Mouse (Mus musculus) liver, adult 2 months (tissue): Measurements from ENCODE around the gene Wdr89. TPM values are rescaled to one million over a fixed set of nuclear protein-coding genes. Genes with fewer than 3 reads are reported as not detected.

ENCODE experiments used
- DNase-seq: peaks from one replicate; pipeline ENCODE4 v3.0.0-alpha.2; 2011; ENCODE audit warnings: low read depth, low spot score; ENCODE audit errors: extremely low read depth
- H3K27ac ChIP-seq: fragments of 200-500 bp; replicated peaks from 2 replicates; pipeline ENCODE4 v1.5.1; 2012; ENCODE audit warnings: low read depth, mild to moderate bottlenecking, control low read depth, inconsistent platforms, low read length; ENCODE audit not compliant: insufficient read depth
- H3K27me3 ChIP-seq: fragments of 200-500 bp; 2 replicates; pipeline ENCODE4 v1.6.1; 2012; ENCODE audit warnings: mild to moderate bottlenecking, moderate library complexity, low read length, inconsistent platforms; ENCODE audit not compliant: control insufficient read depth, insufficient read depth
- H3K36me3 ChIP-seq: fragments of 200-500 bp; 2 replicates; pipeline ENCODE4 v1.6.1; 2012; ENCODE audit warnings: low read length, inconsistent platforms; ENCODE audit not compliant: control insufficient read depth, insufficient read depth
- H3K4me1 ChIP-seq: fragments of 200-500 bp; 2 replicates; pipeline ENCODE4 v1.6.1; 2011; ENCODE audit warnings: low read length; ENCODE audit not compliant: control insufficient read depth, insufficient read depth
- H3K4me3 ChIP-seq: fragments of 200-500 bp; 2 replicates; pipeline ENCODE4 v1.5.1; 2011; ENCODE audit warnings: low read depth, mild to moderate bottlenecking, control low read depth, low read length, moderate library complexity; ENCODE audit not compliant: insufficient read depth
- H3K79me2 ChIP-seq: fragments of 200-500 bp; 2 replicates; pipeline ENCODE4 v1.6.1; 2012; ENCODE audit warnings: inconsistent platforms, mild to moderate bottlenecking, low read length, moderate library complexity; ENCODE audit not compliant: control insufficient read depth, insufficient read depth
- H3K9ac ChIP-seq: fragments of 200-500 bp; 2 replicates; pipeline ENCODE4 v1.6.1; 2012; ENCODE audit warnings: low read depth, mild to moderate bottlenecking, control low read depth, inconsistent platforms, low read length
- CTCF ChIP-seq: fragments of 200-500 bp; IDR thresholded peaks from 2 replicates; pipeline ENCODE4 v1.5.1; 2011; ENCODE audit warnings: low read depth, low read length, control low read depth
- POLR2A ChIP-seq: fragments of 200-500 bp; IDR thresholded peaks from 2 replicates; pipeline ENCODE4 v1.6.1; 2011; ENCODE audit warnings: low read length, control low read depth; ENCODE audit not compliant: insufficient read depth; ENCODE audit errors: extremely low read depth
- WGBS: fragments of 180-500 bp; shearing (Covaris S2); methylation state at CpG from one replicate; pipeline ENCODE4 v1.1.7; 2018; 5-methylcytosine and 5-hydroxymethylcytosine counted together
- polyA plus RNA-seq: library from polyadenylated mRNA; depleted of rRNA; stranded (reverse); fragments of >200 nt; gene quantifications from 2 replicates; pipeline ENCODE4 v1.2.3, GENCODE M21; 2012
- total RNA-seq: library from RNA; depleted of rRNA; stranded (reverse); fragments of >200 nt; gene quantifications from 2 replicates; pipeline ENCODE4 v1.2.3, GENCODE M21; 2014

Wdr89 gene
- total and polyA plus RNA-seq, 2 experiments = 2.1 to 2.3 TPM

DNA sequence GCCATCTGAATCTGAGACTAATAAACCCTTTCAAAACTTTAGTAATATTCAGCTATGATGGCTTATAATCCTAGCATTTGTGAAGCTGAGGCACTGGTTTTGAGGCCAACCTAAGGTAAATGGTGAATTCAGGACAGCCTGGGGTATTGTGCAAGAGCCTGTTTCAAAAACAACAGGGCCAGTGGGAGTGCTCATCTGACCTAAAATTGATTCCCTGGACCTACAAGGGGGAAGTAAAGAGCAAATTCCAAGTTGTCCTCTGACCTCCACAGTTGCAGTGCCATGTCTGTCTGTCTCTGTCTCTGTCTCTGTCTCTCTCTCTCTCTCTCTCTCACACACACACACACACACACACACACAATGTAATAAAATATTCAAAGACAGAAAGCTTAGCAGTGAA lies 2.4 kb downstream of the Wdr89 start:
- peaks cover 22% of the 10 kb centered on the region for H3K4me1 ChIP-seq
- H3K4me3 ChIP-seq = no peak overlapping the region
- peak overlapping the region; percentile 99 for H3K27ac ChIP-seq
- no peak for TF ChIP-seq CTCF
- TF ChIP-seq POLR2A = no peak
- H3K79me2 ChIP-seq = peaks cover 3% of the 10 kb centered on the region; the same call in 1 of the 2 replicates
- DNase-seq = peak; percentile 99
- H3K36me3 ChIP-seq = no peaks in the 10 kb centered on the region
- H3K9ac ChIP-seq = no peak overlapping the region
- H3K27me3 ChIP-seq = no peaks in the 10 kb centered on the region

DNA sequence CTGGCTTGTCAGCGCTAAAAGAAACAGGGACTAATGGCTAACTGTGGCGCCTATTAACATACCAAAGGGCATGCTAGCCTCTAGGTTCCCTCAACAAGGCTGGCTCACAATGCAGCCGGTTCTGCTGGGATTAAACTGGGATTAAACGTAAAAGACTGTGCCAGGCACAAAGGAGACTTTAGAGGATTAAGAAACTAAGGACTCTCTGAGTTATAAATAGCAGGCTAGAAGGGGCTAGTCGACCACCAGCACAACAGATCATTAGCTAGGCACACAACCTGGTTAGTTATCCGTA lies 4.9 kb downstream of the Wdr89 start:
- Histone ChIP-seq H3K79me2 (no peaks in the 10 kb centered on the region), H3K9ac (no peak overlapping the region), H3K36me3 (no peaks in the 10 kb centered on the region), H3K4me1 (peaks cover 20% of the 10 kb centered on the region), H3K27ac (peak overlapping the region; percentile 42; the same call in 1 of the 2 replicates), H3K4me3 (no peak overlapping the region), H3K27me3 (no peaks in the 10 kb centered on the region)
- WGBS = 63% methylated on average over 6 of the region's 6 CpGs
- TF ChIP-seq CTCF (no peak), POLR2A (no peak)
- DNase-seq = peak; percentile 41

DNA sequence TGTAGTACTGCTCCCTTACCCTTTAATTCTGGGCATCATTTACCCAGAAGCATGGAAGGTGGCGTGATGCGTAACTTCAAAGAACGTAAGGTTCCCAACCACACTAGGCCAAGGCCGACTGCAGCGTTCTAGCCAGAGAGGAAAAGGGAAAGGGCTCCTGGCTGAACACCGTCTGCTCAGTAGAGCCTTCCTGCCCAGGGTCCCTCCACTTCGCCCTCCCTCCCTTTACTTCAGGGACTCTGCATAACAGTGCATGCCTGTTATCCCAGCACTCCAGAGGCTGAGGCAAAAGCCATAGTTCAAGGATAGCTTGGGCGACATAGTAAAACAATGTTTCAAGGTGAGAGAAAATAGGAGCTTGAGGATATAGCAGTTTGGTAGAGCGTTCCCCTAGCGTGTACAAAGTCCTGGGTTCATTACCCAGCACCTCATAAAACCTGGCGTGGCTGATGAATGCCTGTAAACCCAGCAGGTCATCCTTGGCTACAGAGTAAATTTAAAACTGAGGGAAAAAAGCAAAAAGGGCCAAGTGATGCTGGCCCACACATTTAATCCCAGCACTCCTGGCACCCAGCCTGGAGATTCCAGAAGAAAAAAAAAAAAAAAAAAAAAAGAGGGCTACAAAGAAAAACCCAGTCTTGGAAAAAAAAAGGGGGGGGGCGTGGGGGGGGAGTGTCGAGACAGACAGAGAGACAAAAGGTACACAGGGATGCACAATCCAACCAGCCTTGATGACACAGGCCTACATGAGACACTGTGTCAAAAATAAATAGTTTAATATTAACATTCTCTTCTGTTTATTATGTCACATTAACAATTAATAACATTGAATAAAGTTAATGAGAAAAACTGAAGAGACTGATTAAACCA lies 5.5 kb downstream of the Wdr89 start:
- no peak overlapping the region for H3K9ac ChIP-seq
- TF ChIP-seq POLR2A = no peak
- TF ChIP-seq CTCF = no peak
- peak; percentile 85 for DNase-seq
- no peaks in the 10 kb centered on the region for H3K79me2 ChIP-seq
- 51% methylated on average over 13 of the region's 13 CpGs for WGBS
- no peaks in the 10 kb centered on the region for H3K27me3 ChIP-seq
- peaks cover 20% of the 10 kb centered on the region for H3K4me1 ChIP-seq
- no peaks in the 10 kb centered on the region for H3K36me3 ChIP-seq
- H3K4me3 ChIP-seq = no peak overlapping the region
- H3K27ac ChIP-seq = peak overlapping the region; percentile 17; the same call in 1 of the 2 replicates

DNA sequence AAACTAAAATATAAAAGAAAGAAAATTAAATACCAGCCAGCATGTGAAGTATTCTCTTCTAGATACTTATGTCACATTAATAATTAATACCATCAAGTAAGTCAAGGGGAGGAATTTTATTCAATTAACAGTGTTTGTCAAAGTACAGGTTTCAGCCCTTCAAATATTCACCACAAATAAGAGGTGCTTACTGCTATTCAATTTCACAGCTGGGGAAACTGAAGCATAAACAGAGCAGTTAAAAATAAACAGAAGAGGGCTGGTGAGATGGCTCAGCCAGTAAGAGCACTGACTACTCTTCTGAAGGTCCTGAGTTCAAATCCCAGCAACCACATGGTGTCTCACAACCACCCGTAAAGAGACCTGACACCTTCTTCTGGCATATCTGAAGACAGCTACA lies 7.0 kb downstream of the Wdr89 start:
- Histone ChIP-seq H3K9ac (no peak overlapping the region), H3K4me1 (peaks cover 13% of the 10 kb centered on the region), H3K79me2 (no peaks in the 10 kb centered on the region), H3K36me3 (no peaks in the 10 kb centered on the region), H3K27me3 (no peaks in the 10 kb centered on the region), H3K27ac (no peak overlapping the region), H3K4me3 (no peak overlapping the region)
- DNase-seq = no peak
- no peak for TF ChIP-seq CTCF
- no peak for TF ChIP-seq POLR2A
- 94% methylated on average over 1 of the region's 1 CpGs for WGBS

DNA sequence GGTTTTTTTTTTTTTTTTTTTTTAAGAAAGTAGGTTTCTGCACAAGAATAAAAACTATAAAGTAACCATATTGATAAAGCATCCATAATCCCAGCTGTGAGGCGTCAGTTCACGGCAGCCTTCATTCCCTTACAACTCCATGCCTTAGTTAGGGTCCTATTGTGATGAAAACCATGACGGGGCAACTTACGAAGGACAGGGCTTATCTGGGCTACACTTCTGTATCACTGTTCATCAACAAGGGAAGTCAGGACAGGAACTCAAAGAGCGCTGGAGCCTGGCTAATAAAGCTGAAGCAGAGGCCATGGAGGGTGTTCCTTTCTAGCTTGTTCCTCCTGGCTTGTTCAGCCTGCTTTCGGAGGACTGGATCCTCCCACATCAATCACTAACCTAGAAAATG lies 10.9 kb downstream of the Wdr89 start:
- Histone ChIP-seq H3K36me3 (no peaks in the 10 kb centered on the region), H3K4me1 (0 out of 2 replicates have a peak, but pooled peaks cover 2% of the 10 kb centered on the region), H3K79me2 (no peaks in the 10 kb centered on the region), H3K27ac (no peak overlapping the region), H3K27me3 (no peaks in the 10 kb centered on the region), H3K4me3 (no peak overlapping the region), H3K9ac (no peak overlapping the region)
- 78% methylated on average over 6 of the region's 6 CpGs for WGBS
- no peak for TF ChIP-seq CTCF
- no peak for TF ChIP-seq POLR2A
- DNase-seq = no peak

DNA sequence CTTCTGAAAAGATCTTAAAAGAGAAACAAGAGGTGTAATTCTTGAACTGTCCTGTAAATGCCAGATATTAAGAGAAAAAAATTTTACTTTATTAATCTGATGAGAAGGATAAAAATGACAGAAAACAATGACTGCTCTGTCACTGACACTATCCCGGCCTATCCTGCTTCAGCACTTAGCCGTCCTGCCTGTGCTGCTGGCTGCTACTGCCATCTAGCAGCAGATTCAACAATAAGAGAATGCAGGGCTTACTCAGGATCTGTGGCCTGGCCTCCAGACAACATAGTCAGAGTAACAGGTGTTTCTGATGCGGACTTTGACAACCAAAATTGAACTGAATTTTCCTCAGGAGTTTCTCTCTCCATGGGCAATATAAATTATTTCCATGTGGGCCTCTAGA lies 12.8 kb downstream of the Wdr89 start:
- Histone ChIP-seq H3K27ac (no peak overlapping the region), H3K4me3 (no peak overlapping the region), H3K4me1 (0 out of 2 replicates have a peak, but pooled peaks cover 2% of the 10 kb centered on the region), H3K27me3 (no peaks in the 10 kb centered on the region), H3K36me3 (no peaks in the 10 kb centered on the region), H3K9ac (no peak overlapping the region), H3K79me2 (no peaks in the 10 kb centered on the region)
- WGBS = 23% methylated on average over 3 of the region's 3 CpGs
- no peak for TF ChIP-seq POLR2A
- peak; percentile 89 for TF ChIP-seq CTCF
- peak; percentile 66 for DNase-seq
